Mouse (Mus musculus): ENCODE data around the gene Pcsk1n.

Pcsk1n gene

DNA sequence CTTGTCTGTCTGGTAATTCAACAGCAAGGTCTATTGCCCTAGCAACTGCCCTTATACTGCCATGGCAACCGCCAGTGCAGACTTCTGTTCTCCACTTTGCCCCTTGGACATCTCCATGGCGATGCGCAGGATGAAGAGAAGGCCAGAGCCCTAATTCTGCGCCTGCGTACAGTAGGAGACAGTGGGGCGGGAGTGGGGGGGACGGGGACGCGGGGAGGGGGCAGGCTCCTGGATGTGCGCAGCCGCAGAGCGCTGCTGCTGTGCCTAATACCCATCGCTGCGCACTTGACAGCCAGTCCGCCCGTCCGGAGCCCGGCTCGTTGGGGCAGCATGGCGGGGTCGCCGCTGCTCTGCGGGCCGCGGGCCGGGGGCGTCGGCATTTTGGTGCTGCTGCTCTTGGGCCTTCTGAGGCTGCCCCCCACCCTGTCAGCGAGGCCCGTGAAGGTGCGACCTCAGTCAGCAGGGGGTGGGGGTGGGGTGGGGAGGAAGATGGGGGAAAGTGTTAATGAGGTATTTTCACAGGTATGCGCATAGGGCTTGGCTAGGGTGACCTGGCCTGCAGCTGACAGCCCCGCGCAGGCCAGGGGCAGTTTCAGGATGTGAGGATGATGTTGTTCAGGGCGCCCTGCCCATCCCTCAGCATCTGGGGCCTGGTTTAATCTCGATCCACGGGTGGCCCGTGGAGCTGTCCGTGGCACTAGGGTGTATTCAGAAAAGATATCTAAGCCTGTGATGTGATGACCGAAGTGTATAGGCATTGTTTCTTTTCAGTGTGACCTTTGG, at the start of gene Pcsk1n:
Pcsk1n (plus strand) TSS at position 222 of the 783 bp plus-strand sequence.
- WGBS: 8% methylated on average over 39 of the region's 40 CpGs

DNA sequence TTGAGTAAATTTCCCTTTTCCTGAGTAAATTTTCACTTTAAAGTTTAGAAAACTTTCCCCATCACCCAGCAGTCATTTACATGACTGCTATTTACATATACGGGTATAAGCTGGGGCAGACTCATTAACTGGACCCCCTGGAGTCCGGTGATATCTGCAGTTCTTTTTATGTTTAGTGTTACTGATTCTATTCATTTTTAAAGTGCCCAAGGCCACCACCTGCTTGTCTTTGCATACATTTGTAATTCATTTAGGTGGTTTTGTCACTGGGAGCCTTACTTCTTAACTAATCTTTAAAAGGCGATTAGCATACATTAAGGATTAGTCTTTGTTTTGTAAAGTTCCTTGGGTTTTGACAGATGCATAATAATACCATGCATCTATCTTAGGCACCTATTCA, 49.8 kb upstream of the Pcsk1n start:
- 56% methylated on average over 3 of the region's 3 CpGs for WGBS

DNA sequence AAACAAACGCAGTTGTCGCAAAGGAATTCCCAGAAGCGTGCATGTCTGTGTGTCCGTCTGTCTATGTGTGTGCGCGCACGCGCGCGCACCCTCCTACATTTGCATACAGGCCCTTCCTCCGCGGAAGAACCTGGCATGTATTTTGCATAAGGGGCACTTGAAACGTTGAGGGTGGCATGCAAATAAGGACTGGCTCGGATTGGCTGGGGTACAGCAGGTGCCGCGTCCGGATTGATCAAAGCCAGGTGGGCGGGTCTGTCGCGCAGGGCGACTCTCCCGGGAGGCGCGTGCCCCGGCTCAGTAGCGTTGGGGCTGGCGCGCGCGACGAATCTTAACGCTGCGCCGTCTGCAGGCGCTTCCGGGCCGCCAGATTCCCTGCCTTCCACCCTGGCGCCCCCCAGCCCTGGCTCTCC, 41.6 kb upstream of the Pcsk1n start, which contains the start of gene Pim2:
Pim2 (plus strand) TSS at position 256 of the 413 bp plus-strand sequence.
- 2% methylated on average over 38 of the region's 38 CpGs for WGBS

DNA sequence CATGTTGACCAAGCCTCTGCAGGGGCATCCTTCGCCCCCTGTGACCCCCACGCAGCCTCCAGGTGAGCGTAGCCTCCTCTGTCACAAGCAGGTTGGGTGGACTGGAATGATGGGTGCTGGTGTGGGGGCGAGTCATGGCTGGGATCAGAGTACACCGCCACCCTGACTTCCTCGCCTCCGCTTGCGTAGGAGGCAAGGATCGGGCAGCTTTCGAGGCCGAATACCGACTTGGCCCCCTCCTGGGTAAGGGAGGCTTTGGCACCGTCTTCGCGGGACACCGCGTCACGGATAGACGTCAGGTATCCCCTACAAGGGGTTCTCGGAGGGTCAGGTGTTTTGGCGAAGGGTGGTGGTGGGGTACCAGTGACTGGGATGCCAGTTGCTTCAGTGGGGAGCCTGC, 41.1 kb upstream of the Pcsk1n start:
- WGBS: 5% methylated on average over 21 of the region's 21 CpGs

DNA sequence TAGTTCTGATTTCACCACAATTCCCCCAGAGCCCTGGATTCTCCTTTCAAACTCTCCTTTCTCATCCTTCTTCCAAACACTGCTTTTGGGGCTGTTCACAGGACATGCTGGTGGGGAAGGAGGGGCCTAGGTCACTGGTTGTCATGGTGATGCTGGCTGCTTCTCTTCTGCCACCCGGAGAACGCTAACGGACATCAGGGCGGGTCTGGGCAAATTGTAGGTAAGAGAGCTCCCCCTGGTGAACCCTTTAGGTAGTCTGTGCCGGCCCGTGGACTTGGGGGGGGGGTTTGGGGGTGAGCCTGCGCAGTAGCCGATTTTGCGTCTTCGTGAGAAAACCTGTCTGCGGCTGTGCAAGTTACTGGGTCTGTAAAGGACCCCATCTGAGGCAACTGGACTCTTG, 39.8 kb upstream of the Pcsk1n start:
- WGBS: 3% methylated on average over 11 of the region's 11 CpGs

- 2% methylated on average over 49 of the region's 49 CpGs for WGBS
Observed at GRCm38 (mm10) chrX:7883841-7884567, 35.6 kb upstream of the Pcsk1n start, which contains the start of gene Slc35a2. TSS of gene Slc35a2 (plus strand) at chrX:7884028.

DNA sequence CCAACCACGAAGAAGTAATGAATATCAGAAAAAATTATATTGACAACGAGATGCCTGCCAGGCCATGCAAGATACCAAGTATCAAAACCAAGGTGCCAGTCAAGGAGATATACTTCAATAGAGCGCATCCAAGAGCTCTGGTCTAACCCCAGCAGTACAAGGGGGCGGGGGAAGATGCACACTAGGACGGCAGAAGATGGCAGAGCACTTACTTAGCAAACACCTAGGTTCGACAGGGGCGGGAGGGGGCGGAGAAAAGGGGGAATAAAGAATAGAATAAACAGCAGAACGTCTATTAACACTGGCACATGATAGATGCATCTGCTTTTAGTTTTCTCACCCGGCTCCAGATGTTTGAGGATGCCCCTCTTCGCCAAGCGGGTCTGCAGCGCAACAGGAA, 21.4 kb upstream of the Pcsk1n start:
- 9% methylated on average over 13 of the region's 13 CpGs for WGBS

DNA sequence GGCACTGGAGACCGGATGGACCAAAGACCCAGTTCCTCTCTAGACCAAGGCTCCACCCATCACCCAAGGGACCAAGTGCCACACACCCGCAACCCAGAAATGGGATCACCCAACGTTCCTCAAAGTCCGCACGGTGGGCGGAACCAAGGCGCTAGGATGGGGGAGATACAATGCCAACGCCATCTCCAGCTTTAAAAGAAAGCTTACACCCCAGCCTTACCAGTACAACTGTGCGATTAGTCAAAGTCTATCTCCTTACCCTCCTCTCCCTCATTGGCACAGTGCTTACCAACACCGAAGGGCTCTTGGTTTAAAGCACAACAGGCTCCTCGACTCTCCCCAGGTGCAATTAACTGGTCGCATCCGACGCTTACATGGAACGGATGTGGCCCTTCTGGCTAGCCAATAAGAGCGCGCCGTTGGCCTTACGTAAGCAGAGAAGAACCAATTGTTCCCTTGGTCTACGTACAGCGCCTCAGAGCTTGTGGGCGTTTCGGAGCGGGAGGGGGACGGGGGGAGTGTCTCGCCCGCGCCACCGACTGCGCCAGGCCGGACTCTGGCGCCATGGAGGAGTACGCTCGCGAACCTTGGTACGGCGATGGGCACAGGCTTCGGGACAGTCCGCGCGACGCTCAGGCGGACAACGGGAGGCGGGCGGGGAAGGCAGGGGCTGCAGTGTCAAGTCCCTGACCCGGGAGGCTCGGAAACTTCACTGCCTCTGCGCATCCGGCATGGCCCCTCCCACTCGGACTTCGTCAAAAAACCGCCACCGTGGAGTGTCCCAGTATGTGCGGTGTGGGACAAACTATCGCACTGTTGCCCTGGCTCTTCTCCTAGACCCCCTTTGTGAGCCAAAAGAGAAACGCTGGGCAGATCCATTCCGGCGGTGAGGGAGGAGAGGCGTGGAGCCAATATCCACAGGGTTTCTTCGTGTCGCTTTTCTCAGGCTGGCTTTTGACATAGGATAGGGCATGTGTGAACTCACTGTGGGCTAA, 20.4 kb upstream of the Pcsk1n start, which contains the start of the genes Pqbp1 and Timm17b:
Pqbp1 (minus strand) TSS at position 390 of the 995 bp plus-strand sequence.
Timm17b (plus strand) TSS at position 478 of the 995 bp plus-strand sequence.
- WGBS: 1% methylated on average over 62 of the region's 62 CpGs

GRCm38 (mm10) chrX:7904441-7904840, 15.2 kb upstream of the Pcsk1n start:
- 98% methylated on average over 5 of the region's 5 CpGs for WGBS

DNA sequence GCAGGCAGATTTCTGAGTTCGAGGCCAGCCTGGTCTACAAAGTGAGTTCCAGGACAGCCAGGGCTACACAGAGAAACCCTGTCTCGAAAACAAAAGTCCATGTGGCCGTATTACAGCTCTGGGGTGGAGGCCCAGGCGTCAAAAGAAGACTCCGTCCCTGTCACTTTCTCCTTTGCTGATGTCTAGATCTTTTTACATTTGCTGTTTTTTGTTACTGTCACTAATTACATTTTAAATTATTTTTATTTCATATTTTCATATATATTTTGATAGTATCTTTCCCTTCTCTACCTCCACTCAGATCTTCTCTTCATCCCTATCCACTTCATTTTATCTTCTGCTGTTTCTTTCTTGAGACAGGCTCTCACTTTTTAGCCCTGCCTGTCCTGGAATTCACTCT, 11.9 kb upstream of the Pcsk1n start, which contains the start of gene Gm10491:
Gm10491 (minus strand) TSS at position 101 of the 400 bp plus-strand sequence.
- WGBS: 90% methylated on average over 5 of the region's 5 CpGs

DNA sequence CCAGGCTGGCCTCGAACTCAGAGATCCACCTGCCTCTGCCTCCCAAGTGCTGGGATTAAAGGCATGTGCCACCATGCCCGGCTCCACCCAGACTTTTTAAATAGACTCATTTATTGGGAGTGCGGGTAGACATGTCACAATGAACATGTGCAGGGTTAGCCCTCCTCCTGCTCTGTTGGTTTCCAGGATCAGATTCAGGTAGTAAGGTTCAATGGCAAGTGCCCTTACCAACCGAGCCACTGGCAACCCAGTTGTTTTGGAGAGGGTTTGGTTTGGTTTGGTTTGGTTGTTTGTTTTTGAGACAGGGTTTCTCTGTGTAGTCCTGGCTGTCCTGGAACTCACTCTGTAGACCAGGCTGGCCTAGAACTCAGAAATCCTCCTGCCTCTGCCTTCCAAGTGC, 10.4 kb upstream of the Pcsk1n start, which contains the start of gene Gm10490:
Gm10490 (plus strand) TSS at position 301 of the 400 bp plus-strand sequence.
- WGBS: 97% methylated on average over 4 of the region's 4 CpGs

DNA sequence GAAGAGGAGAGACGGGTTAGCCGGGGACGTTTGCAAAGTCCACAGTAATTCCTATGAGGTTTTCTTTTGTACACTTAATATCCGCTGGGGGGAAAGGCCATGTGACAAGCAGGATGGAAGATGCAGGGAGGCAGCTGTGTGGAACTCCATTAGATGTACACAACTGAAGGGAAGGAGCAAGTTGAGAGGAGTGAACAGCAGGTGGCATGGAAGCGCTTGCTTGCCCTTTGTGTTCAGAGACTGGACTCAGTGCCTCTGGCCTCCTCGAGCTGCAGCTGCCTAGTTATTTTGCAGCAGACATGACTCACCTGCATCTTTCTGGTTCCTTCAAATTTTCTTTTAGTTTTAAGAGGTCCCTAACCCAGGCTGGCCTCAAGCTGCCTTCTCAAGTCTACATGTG, 9.1 kb upstream of the Pcsk1n start:
- WGBS: 49% methylated on average over 6 of the region's 6 CpGs

- 17% methylated on average over 3 of the region's 3 CpGs for WGBS
Observed at GRCm38 (mm10) chrX:7915669-7916068, 4.0 kb upstream of the Pcsk1n start.

DNA sequence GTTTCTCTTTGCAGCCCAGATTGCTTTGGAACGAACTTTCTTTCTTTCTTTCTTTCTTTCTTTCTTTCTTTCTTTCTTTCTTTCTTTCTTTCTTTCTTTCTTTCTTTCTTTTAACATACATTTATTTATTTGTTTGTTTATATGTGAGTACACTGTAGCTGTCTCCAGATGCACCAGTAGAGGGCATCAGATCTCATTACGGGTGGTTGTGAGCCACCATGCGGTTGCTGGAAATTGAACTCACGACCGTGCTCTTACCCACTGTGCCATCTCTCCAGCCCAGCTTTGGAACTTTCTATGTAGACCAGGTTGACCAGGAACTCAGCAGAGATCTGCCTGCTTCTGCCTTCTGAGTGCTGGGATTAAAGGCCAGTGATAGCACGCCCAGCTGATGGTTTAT, 1.7 kb upstream of the Pcsk1n start:
- WGBS: 78% methylated on average over 6 of the region's 6 CpGs

GRCm38 (mm10) chrX:7922032-7922431, 2.4 kb downstream of the Pcsk1n start:
- WGBS: 10% methylated on average over 44 of the region's 48 CpGs

GRCm38 (mm10) chrX:7926266-7926665, 6.6 kb downstream of the Pcsk1n start:
- 90% methylated on average over 6 of the region's 6 CpGs for WGBS

DNA sequence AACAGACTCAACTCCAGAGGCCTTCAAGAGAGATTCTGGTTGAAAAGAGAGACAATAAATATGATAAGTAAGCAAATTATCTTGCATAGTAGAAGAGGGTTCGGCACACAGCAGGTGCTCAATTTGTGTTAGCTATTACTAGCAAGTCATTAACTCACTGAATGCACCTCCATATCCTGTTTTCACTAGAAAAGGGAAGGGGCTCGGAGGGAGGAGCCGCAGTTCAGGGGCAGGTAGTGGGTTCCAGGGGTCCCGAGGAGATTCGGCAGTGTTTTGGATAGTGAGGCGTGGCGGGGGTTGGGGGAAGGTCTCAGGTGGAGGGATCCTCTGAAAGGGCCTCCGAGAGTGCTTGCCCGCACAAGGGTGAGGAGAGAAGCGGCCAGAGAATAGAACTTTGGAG, 7.5 kb downstream of the Pcsk1n start:
- 51% methylated on average over 10 of the region's 10 CpGs for WGBS

DNA sequence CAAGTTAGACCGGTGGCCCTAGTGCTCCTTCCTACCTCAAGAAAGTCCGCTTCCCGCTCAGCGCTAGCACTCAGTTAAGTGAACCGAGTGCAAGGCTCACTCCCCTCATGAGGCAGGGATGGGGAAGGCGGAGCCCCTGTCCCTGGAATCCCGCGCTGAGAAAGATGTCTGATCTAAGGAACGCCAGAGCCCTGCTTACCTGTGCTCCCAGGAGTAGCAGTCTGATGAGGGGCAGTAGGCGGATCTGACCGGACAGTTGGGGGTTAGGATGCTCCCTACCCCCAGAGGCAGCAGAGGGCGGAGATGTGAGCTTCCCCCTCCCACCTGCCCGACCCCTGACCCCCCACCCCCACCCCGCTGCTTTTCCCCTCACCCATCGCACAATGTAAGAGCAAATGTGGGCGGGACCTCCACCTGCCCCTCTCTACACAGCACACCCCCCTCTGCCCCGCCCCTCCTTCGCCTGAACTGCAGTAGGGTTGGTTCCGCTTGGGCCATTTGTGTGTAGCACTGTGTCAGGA, 8.7 kb downstream of the Pcsk1n start, which contains the start of gene Eras:
Eras (minus strand) TSS at position 338 of the 521 bp plus-strand sequence.
- WGBS: 31% methylated on average over 19 of the region's 19 CpGs

DNA sequence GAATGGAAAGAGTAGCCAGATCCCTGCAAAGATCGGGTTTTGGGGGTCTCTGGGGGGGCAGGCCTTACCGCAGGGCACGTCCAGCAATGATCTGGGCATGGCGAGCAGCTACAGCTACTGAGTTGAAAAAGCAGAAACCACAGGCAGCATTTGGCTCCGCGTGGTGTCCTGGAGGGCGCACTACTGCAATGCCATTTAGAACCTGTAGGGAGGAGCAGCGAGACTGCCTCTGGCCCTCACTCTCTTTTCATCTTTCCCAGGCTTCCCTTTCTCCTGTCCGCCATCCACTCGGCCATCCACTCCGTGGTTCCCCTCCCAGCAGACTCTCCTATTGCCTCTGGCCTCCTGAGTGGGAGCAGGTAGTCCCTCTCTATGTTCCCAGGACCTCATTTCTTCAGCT, 17.3 kb downstream of the Pcsk1n start:
- WGBS: 74% methylated on average over 11 of the region's 11 CpGs

- WGBS: 96% methylated on average over 6 of the region's 6 CpGs
Observed at GRCm38 (mm10) chrX:7937667-7938066, 18.0 kb downstream of the Pcsk1n start.

- WGBS: 85% methylated on average over 8 of the region's 8 CpGs
Observed at GRCm38 (mm10) chrX:7945618-7946017, 26.0 kb downstream of the Pcsk1n start.
